Mouse (Mus musculus): ENCODE results near the gene Dusp3. TPM values are rescaled to one million over a fixed set of nuclear protein-coding genes. Genes with fewer than 3 reads are reported as not detected.

Gene Dusp3
- total and polyA plus RNA-seq, 2 experiments from 2014 or later, result 75.7 to 106 TPM

DNA sequence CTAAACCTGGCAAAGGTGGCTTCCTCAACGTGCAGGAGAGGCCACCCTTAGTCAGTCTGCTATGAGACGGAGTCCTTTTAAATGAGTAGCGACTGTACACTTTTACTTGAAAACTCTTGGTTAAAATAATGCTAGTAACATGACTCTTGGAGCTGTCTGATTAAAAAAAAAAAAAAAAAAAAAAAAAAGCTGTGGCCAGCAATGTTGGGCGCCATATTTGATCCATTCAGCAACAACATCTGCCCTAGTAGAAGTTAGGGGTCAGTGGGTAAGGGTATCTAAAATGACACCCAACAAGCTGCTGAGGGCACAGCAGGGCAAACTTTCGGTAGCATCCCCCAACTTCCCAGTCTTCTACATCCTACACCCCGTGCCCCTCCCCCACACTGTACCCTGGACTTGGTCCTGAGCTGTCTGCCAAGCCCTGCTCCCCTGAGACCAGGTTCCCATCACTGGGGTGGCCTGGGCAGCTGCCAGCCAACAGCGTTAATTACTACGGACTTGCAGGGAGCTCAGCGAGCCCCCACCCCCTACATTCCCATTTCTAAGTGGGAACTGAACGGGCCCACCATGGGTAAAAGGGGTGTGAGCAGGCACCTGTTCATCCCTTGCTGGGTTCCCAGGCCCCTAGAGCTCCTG is 59.7 kb downstream of the Dusp3 start:
- H3K27ac ChIP-seq (ENCODE audit: low read depth), result no peak overlapping the region
- 86% methylated on average over 10 of the region's 10 CpGs for WGBS

DNA sequence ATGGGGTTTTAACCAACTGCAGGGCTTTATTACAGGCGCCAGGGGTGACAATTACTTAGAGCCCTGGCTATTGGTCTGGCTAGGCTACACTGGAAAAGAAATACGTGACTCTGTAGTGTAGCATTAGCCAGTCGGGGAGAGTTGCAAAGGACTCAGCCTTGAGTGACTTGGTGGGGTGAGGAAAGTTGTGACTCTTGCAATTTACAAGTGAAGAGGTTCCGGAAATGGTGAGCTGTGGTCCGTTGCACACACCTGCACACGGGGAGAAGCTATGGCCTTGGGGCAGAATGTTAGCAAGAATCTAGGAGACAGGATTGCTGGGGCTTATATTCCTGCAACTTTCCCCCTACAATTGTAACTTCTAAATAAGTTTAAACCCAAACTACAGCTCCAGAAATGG is 61.2 kb downstream of the Dusp3 start:
- Histone ChIP-seq H3K36me3 (replicated peaks; ENCODE audit: control insufficient read depth, insufficient read depth, low read length) (no peaks in the 10 kb centered on the region), H3K27me3 (ENCODE audit: control insufficient read depth, insufficient read depth, low read length) (no peaks in the 10 kb centered on the region), H3K9ac (replicated peaks; ENCODE audit: low read depth, low read length) (no peak overlapping the region), H3K4me2 (ENCODE audit: low read depth, low read length) (no peak overlapping the region), H3K4me3 (ENCODE audit: low read depth, low read length) (no peak overlapping the region), H3K9me3 (replicated peaks; ENCODE audit: control insufficient read depth, low read length) (no peaks in the 10 kb centered on the region), H3K27ac (ENCODE audit: low read depth) (no peak overlapping the region), H3K4me1 (ENCODE audit: control insufficient read depth, insufficient read depth) (peaks cover 7% of the 10 kb centered on the region; the same call in 1 of the 2 replicates)
- TF ChIP-seq CTCF (IDR thresholded peaks at IDR 0.05; ENCODE audit: low read depth), result no peak
- ATAC-seq (ENCODE audit: insufficient read depth, low read depth) (no peak), DNase-seq (ENCODE audit: low spot score) (no peak)
- 72% methylated on average over 6 of the region's 6 CpGs for WGBS

More for the DNA sequence above, 59.7 kb downstream of the Dusp3 start:
- H3K4me2 ChIP-seq (ENCODE audit: low read depth, low read length), result no peak overlapping the region
- H3K27me3 ChIP-seq (ENCODE audit: control insufficient read depth, insufficient read depth, low read length), result no peaks in the 10 kb centered on the region
- H3K9me3 ChIP-seq (replicated peaks; ENCODE audit: control insufficient read depth, low read length), result no peaks in the 10 kb centered on the region
- DNase-seq (ENCODE audit: low spot score) (no peak), ATAC-seq (ENCODE audit: insufficient read depth, low read depth) (no peak)
- no peak overlapping the region for H3K4me3 ChIP-seq (ENCODE audit: low read depth, low read length)
- no peak overlapping the region for H3K9ac ChIP-seq (replicated peaks; ENCODE audit: low read depth, low read length)
- H3K4me1 ChIP-seq (ENCODE audit: control insufficient read depth, insufficient read depth), result no peaks in the 10 kb centered on the region
- TF ChIP-seq EP300 (IDR thresholded peaks at IDR 0.05; ENCODE audit: low read depth), result no peak
- TF ChIP-seq CTCF (IDR thresholded peaks at IDR 0.05; ENCODE audit: low read depth), result no peak
- H3K36me3 ChIP-seq (replicated peaks; ENCODE audit: control insufficient read depth, insufficient read depth, low read length), result no peaks in the 10 kb centered on the region

DNA sequence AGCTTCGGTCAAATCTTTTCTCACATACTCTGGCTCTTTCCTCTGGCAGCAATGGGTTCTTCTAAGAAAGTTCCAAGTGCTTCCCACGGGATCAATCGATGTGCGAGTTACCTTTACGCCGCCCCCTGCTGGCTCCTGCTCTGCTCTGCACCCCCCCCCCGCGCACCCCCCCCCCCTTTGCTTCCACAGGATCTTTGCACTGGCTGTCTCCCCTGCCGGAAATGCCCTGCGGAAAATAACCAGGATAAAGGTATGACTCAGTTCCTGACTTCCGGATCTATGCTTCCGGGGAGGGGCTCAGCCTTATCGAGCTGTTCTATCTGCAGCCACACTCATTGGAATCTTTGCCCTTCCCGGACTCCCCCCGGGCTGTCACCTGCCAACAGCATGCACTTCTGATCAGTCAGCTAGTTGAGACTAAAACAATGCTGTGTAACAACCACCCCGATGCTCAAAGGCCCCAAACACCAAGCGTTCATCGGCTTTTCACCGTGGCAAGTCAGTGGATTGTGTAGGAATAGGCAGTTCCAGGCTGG is 62.3 kb downstream of the Dusp3 start:
- Histone ChIP-seq H3K4me3 (ENCODE audit: low read depth, low read length) (no peak overlapping the region), H3K4me1 (ENCODE audit: control insufficient read depth, insufficient read depth) (peaks cover 13% of the 10 kb centered on the region; the same call in 1 of the 2 replicates), H3K27ac (ENCODE audit: low read depth) (no peak overlapping the region), H3K4me2 (ENCODE audit: low read depth, low read length) (no peak overlapping the region), H3K36me3 (replicated peaks; ENCODE audit: control insufficient read depth, insufficient read depth, low read length) (no peaks in the 10 kb centered on the region), H3K9me3 (replicated peaks; ENCODE audit: control insufficient read depth, low read length) (no peaks in the 10 kb centered on the region), H3K27me3 (ENCODE audit: control insufficient read depth, insufficient read depth, low read length) (no peaks in the 10 kb centered on the region), H3K9ac (replicated peaks; ENCODE audit: low read depth, low read length) (no peak overlapping the region)
- no peak for DNase-seq (ENCODE audit: low spot score)
- no peak for TF ChIP-seq EP300 (IDR thresholded peaks at IDR 0.05; ENCODE audit: low read depth)
- no peak for TF ChIP-seq CTCF (IDR thresholded peaks at IDR 0.05; ENCODE audit: low read depth)
- 61% methylated on average over 19 of the region's 19 CpGs for WGBS
- no peak for ATAC-seq (ENCODE audit: insufficient read depth, low read depth)

DNA sequence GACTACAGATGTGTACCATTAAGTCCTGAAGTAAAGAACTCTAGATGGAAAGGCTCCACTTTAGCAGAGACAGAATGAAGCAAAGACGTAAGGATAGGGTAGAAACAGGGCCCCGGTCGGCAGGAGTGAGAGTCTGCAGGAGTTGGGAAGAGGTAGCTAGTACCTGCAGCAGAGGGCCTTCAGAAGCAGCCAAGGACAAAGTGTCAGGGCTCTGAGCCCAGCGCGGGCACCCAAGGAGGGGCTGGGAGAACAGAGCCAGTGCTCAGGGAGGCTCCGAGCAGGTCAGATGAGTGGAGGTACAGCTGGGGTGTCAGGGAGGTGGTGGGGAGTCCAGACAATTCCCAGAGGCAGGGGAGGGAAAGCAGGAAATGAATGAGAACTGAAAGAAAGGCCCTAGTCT is 62.8 kb downstream of the Dusp3 start:
- H3K27ac ChIP-seq (ENCODE audit: low read depth), result no peak overlapping the region
- TF ChIP-seq EP300 (IDR thresholded peaks at IDR 0.05; ENCODE audit: low read depth), result no peak
- no peak for TF ChIP-seq CTCF (IDR thresholded peaks at IDR 0.05; ENCODE audit: low read depth)
- DNase-seq (ENCODE audit: low spot score), result no peak
- no peak for ATAC-seq (ENCODE audit: insufficient read depth, low read depth)
- no peak overlapping the region for H3K4me3 ChIP-seq (ENCODE audit: low read depth, low read length)
- H3K4me1 ChIP-seq (ENCODE audit: control insufficient read depth, insufficient read depth), result peaks cover 13% of the 10 kb centered on the region; the same call in 1 of the 2 replicates
- no peak overlapping the region for H3K4me2 ChIP-seq (ENCODE audit: low read depth, low read length)
- WGBS, result 78% methylated on average over 6 of the region's 6 CpGs
- no peaks in the 10 kb centered on the region for H3K27me3 ChIP-seq (ENCODE audit: control insufficient read depth, insufficient read depth, low read length)
- no peaks in the 10 kb centered on the region for H3K36me3 ChIP-seq (replicated peaks; ENCODE audit: control insufficient read depth, insufficient read depth, low read length)
- H3K9ac ChIP-seq (replicated peaks; ENCODE audit: low read depth, low read length), result no peak overlapping the region
- no peaks in the 10 kb centered on the region for H3K9me3 ChIP-seq (replicated peaks; ENCODE audit: control insufficient read depth, low read length)

DNA sequence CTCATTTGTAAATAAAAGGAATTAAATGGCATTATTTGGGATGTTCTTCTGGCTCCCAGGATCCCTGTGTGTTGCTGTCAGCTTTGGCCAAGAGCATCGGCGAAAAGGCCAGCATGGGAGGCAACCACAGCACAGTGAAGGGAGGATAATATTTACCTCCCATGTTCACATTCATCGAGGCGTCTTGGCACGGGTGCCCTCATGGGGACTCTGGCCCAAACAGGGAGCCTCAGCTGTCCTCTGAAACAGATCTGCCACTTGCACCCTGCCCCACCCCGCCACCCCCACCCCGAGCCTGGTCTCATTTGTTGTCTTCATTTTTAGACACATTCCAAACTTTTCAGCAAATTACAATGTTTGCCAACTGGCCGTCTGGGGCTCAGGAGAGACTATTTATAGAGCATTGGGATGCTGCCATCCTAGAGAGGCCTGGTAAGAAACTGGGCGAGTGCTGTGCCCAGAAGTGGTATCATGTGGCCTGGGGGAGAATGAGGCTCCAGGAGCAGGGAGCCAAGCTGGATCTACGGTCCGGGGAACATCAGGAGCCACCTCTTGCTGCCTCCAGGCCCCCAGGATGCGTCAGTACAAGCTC is 65.4 kb downstream of the Dusp3 start:
- TF ChIP-seq EP300 (IDR thresholded peaks at IDR 0.05; ENCODE audit: low read depth), result no peak
- no peak for TF ChIP-seq CTCF (IDR thresholded peaks at IDR 0.05; ENCODE audit: low read depth)
- Histone ChIP-seq H3K9ac (replicated peaks; ENCODE audit: low read depth, low read length) (no peak overlapping the region), H3K36me3 (replicated peaks; ENCODE audit: control insufficient read depth, insufficient read depth, low read length) (no peaks in the 10 kb centered on the region), H3K9me3 (replicated peaks; ENCODE audit: control insufficient read depth, low read length) (no peaks in the 10 kb centered on the region), H3K27ac (ENCODE audit: low read depth) (peak overlapping the region; percentile 43; the same call in 1 of the 2 replicates), H3K4me2 (ENCODE audit: low read depth, low read length) (no peak overlapping the region), H3K4me3 (ENCODE audit: low read depth, low read length) (no peak overlapping the region), H3K27me3 (ENCODE audit: control insufficient read depth, insufficient read depth, low read length) (no peaks in the 10 kb centered on the region), H3K4me1 (ENCODE audit: control insufficient read depth, insufficient read depth) (peaks cover 13% of the 10 kb centered on the region; the same call in 1 of the 2 replicates)
- peak; percentile 79 for DNase-seq (ENCODE audit: low spot score)
- peak; percentile 75; the same call in 1 of the 2 replicates for ATAC-seq (ENCODE audit: insufficient read depth, low read depth)
- 46% methylated on average over 12 of the region's 12 CpGs for WGBS

Other genes starting within 250 kb of the Dusp3 start
- 5.2 and 7.5 TPM in 2 replicates for gene Etv4, start 201.6 kb downstream of the Dusp3 start, total RNA-seq (2014; rRNA removed; ENCODE audit: low replicate concordance)
- gene Etv4, start 201.6 kb downstream of the Dusp3 start, polyA plus RNA-seq (2015; fragmentation: Nextera tagmentation; extraction: Ambion mirVana), result 2.2 and 2.4 TPM in 2 replicates
- 12.5 and 15.0 TPM in 2 replicates for gene Meox1, start 92.6 kb downstream of the Dusp3 start, total RNA-seq (2014; rRNA removed; ENCODE audit: low replicate concordance)
- 10.9 and 12.3 TPM in 2 replicates for gene Meox1, start 92.6 kb downstream of the Dusp3 start, polyA plus RNA-seq (2015; fragmentation: Nextera tagmentation; extraction: Ambion mirVana)
- 6.5 and 21.2 TPM in 2 replicates for gene Sost, start 20.0 kb downstream of the Dusp3 start, total RNA-seq (2014; rRNA removed; ENCODE audit: low replicate concordance)
- 2.7 and 2.8 TPM in 2 replicates for gene Sost, start 20.0 kb downstream of the Dusp3 start, polyA plus RNA-seq (2015; fragmentation: Nextera tagmentation; extraction: Ambion mirVana)
- not detected in 2 replicates for gene Cfap97d1, start 2.7 kb downstream of the Dusp3 start, total RNA-seq (2014; rRNA removed; ENCODE audit: low replicate concordance)
- gene Cfap97d1, start 2.7 kb downstream of the Dusp3 start, polyA plus RNA-seq (2015; fragmentation: Nextera tagmentation; extraction: Ambion mirVana), result not detected in 2 replicates
- 4.9 and 8.0 TPM in 2 replicates for gene Mpp3, start 41.4 kb upstream of the Dusp3 start, total RNA-seq (2014; rRNA removed; ENCODE audit: low replicate concordance)
- 1.7 and 2.2 TPM in 2 replicates for gene Mpp3, start 41.4 kb upstream of the Dusp3 start, polyA plus RNA-seq (2015; fragmentation: Nextera tagmentation; extraction: Ambion mirVana)
- gene Cd300lg, start 54.5 kb upstream of the Dusp3 start, total RNA-seq (2014; rRNA removed; ENCODE audit: low replicate concordance), result 23.0 and 79.5 TPM in 2 replicates
- gene Cd300lg, start 54.5 kb upstream of the Dusp3 start, polyA plus RNA-seq (2015; fragmentation: Nextera tagmentation; extraction: Ambion mirVana), result 22.9 and 24.0 TPM in 2 replicates
- gene Mpp2, start 101.5 kb upstream of the Dusp3 start, total RNA-seq (2014; rRNA removed; ENCODE audit: low replicate concordance), result 6.0 and 12.1 TPM in 2 replicates
- gene Mpp2, start 101.5 kb upstream of the Dusp3 start, polyA plus RNA-seq (2015; fragmentation: Nextera tagmentation; extraction: Ambion mirVana), result 2.1 and 2.3 TPM in 2 replicates
- not detected in 2 replicates for gene Ppy, start 114.3 kb upstream of the Dusp3 start, total RNA-seq (2014; rRNA removed; ENCODE audit: low replicate concordance)
- gene Ppy, start 114.3 kb upstream of the Dusp3 start, polyA plus RNA-seq (2015; fragmentation: Nextera tagmentation; extraction: Ambion mirVana), result not detected in 2 replicates
- gene Pyy, start 120.8 kb upstream of the Dusp3 start, total RNA-seq (2014; rRNA removed; ENCODE audit: low replicate concordance), result not detected in 2 replicates
- not detected in 2 replicates for gene Pyy, start 120.8 kb upstream of the Dusp3 start, polyA plus RNA-seq (2015; fragmentation: Nextera tagmentation; extraction: Ambion mirVana)
- not detected in 2 replicates for gene Nags, start 158.5 kb upstream of the Dusp3 start, total RNA-seq (2014; rRNA removed; ENCODE audit: low replicate concordance)
- not detected in 2 replicates for gene Nags, start 158.5 kb upstream of the Dusp3 start, polyA plus RNA-seq (2015; fragmentation: Nextera tagmentation; extraction: Ambion mirVana)
- 28.7 and 45.8 TPM in 2 replicates for gene Tmem101, start 169.4 kb upstream of the Dusp3 start, total RNA-seq (2014; rRNA removed; ENCODE audit: low replicate concordance)
- 21.9 and 23.4 TPM in 2 replicates for gene Tmem101, start 169.4 kb upstream of the Dusp3 start, polyA plus RNA-seq (2015; fragmentation: Nextera tagmentation; extraction: Ambion mirVana)
- gene Lsm12, start 198.3 kb upstream of the Dusp3 start, total RNA-seq (2014; rRNA removed; ENCODE audit: low replicate concordance), result 36.0 and 41.4 TPM in 2 replicates
- 90.1 and 92.7 TPM in 2 replicates for gene Lsm12, start 198.3 kb upstream of the Dusp3 start, polyA plus RNA-seq (2015; fragmentation: Nextera tagmentation; extraction: Ambion mirVana)
- gene G6pc3, start 202.6 kb upstream of the Dusp3 start, total RNA-seq (2014; rRNA removed; ENCODE audit: low replicate concordance), result 47.9 and 55.5 TPM in 2 replicates
- 18.7 and 20.0 TPM in 2 replicates for gene G6pc3, start 202.6 kb upstream of the Dusp3 start, polyA plus RNA-seq (2015; fragmentation: Nextera tagmentation; extraction: Ambion mirVana)
- 194 and 287 TPM in 2 replicates for gene Hdac5, start 243.2 kb upstream of the Dusp3 start, total RNA-seq (2014; rRNA removed; ENCODE audit: low replicate concordance)
- 51.4 and 67.2 TPM in 2 replicates for gene Hdac5, start 243.2 kb upstream of the Dusp3 start, polyA plus RNA-seq (2015; fragmentation: Nextera tagmentation; extraction: Ambion mirVana)

Measured in heart, postnatal 0 days (tissue).